Mouse (Mus musculus) layer of hippocampus, adult 9-10 months (tissue): ENCODE data around the gene Dapk3.
"Not testable (repeated sequence)": the region's sequence is repeated elsewhere in the genome, so short reads cannot be mapped to it uniquely, and the experiment has no call there.

Experiments
- DNase-seq: peaks from one replicate; pipeline ENCODE4 v3.0.0; 2022; ENCODE audit warnings: low spot score

Gene Dapk3

GRCm38 (mm10) chr10:81200605-81201287, 17.9 kb downstream of the Dapk3 start:
- DNase-seq, result no peak

GRCm38 (mm10) chr10:81201807-81202758, 19.3 kb downstream of the Dapk3 start, which contains the start of gene Nmrk2:
Nmrk2 (minus strand) TSS chr10:81202051.
- no peak for DNase-seq

GRCm38 (mm10) chr10:81202978-81203720, 20.3 kb downstream of the Dapk3 start:
- no peak for DNase-seq

DNA sequence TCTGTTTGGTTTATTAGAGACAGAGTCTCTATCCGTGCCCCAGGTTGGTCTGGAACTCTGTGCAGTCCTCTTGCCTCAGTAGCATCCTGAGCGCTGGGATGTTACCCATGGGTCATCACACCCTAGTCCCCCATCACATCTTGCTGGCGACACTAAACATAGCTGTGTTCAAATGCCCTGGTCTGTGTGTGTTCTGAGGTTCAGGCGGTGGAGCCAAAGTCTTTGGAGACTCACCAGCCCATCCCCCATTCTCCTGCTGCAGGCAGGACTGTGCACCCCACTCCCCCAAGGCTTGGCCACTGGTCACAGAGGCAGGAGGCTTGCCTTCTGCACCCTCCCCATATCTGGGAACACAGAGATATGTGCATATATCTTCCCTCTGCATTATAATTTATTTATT, 21.3 kb downstream of the Dapk3 start:
- DNase-seq, result no peak

GRCm38 (mm10) chr10:81210154-81210553, 27.3 kb downstream of the Dapk3 start:
- no peak for DNase-seq

GRCm38 (mm10) chr10:81216260-81216659, 33.5 kb downstream of the Dapk3 start:
- no peak for DNase-seq

- DNase-seq, result no peak
Measured at GRCm38 (mm10) chr10:81216810-81217209, 34.0 kb downstream of the Dapk3 start.

DNA sequence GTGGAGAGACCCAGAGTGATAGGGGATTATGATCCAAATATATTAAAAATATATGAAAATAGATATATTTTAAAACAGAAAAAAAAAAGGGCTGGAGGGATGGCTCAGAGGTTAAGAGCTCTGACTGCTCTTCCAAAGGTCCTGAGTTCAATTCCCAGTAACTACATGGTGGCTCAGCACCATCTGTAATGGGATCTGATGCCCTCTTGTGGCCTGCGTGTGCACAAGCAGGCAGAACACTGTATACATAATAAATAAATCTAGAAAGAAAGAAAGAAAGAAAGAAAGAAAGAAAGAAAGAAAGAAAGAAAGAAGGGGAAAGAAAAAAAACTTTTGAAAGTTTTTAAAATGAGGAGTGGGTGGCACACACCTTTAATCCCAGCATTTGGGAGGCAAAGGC, 34.5 kb downstream of the Dapk3 start:
- DNase-seq, result not testable (repeated sequence)

GRCm38 (mm10) chr10:81217964-81218363, 35.2 kb downstream of the Dapk3 start:
- DNase-seq, result no peak

DNA sequence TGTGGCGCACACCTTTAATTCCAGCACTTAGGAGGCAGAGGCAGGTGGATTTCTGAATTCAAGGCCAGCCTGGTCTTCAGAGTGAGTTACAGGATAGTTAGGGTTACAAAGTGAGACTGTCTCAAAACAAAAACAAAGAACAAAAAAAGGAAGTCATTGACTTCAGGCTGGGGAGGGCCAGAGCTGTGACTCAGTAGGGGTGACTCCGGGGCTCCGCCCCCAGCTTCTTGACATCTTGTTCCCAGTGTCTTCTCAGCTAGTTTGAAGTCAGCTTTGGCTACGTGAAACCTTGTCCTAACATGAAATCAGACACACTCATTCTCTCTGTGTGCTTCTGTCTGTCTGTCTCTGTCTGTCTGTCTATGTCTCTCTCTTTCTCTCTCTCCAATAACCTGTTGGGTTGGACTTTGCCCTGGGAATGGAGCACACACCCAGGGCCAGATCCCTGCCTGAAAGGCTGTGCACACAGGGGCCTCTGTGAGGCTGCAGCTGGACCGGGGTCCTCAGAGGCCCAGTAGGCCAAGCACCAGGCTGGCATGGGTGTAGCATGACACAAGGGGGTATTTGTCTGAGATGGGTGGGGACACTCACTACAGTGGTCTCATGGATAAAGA, 38.7 kb downstream of the Dapk3 start:
- no peak for DNase-seq

GRCm38 (mm10) chr10:81223731-81224130, 40.9 kb downstream of the Dapk3 start:
- not testable (repeated sequence) for DNase-seq

DNA sequence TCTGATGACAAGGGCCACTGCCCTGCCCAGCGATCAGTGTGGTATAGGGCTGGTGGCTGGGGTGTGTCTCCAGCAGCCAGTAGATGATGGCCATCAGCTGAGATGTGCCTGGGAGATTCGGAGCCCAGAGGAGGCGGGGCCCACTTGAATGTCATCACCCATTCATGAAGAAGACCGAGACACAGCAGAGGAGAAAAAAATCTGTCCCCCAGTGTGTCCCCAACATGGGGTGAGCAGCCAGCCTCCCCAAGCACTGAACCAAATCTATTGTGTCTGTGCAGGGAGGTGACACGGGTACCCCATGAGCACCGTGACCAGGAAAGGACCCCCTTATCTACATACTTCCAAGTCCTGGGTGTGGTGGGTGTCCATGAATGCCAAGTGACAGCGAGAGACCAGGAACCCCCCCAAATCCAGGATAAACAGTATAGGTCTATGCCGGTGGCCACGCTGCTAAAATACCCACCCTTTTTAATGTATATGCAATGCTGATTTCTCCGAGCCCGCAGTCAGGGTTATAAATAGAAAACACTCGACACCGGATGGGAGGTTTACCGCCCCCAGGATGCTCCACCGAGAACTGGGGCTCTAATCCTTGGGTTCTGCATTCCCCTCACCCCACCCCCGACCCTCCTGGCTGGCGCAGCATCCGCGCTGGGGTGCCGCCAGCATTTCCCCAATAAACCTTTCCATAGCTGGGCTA, 47.1 kb downstream of the Dapk3 start:
- no peak for DNase-seq

- DNase-seq, result no peak
Measured at GRCm38 (mm10) chr10:81230438-81231332, 47.9 kb downstream of the Dapk3 start, which contains the start of gene Atcay. Atcay (minus strand) TSS chr10:81230833.

GRCm38 (mm10) chr10:81231436-81231835, 48.6 kb downstream of the Dapk3 start:
- DNase-seq, result no peak

DNA sequence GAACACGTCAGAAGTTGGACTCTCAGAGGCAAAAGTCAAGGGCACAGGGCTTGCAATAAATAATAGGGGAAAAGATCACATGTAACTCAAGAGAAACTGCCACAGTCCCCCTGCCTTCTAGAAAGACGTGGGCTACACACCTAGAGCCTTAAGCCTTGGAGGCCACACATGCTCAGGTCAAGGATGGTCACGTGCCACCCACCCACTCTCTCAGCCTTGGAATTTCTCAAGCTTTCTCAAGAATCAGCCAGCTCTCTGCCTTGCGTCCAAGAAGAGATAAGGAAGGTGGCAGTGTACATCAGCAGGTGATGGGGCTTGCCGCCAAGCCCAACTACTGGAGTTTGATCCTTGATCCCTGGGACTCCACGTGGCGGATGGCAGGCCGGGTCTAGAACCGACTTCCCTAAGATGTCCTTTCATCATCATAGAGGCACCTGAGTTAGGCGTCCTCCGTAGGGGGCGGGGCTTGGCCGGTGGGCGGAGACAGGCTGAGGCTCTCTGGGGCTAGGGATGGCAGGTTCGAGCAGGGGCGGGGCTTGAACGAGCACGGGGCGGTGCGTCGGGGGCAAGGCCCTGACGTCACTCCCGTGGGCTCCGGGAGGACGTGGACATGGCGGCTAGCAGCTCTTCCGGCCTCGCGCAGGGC, 49.9 kb downstream of the Dapk3 start, which contains the start of gene Zfr2:
Gene Zfr2, plus strand, starts transcription at position 576 of the 646 bp plus-strand sequence.
- DNase-seq, result peak; percentile 80

- no peak for DNase-seq
Measured at GRCm38 (mm10) chr10:81233226-81233585, 50.4 kb downstream of the Dapk3 start.

GRCm38 (mm10) chr10:81234206-81234605, 51.4 kb downstream of the Dapk3 start:
- no peak for DNase-seq

- DNase-seq, result no peak
Measured at GRCm38 (mm10) chr10:81236471-81237268, 53.9 kb downstream of the Dapk3 start.

GRCm38 (mm10) chr10:81238618-81239017, 55.8 kb downstream of the Dapk3 start:
- no peak for DNase-seq
